ENCODE assay signal across 22 mouse cellular contexts in genomic region chr19:25611876-25612805, GRCm38 (mm10). TPM values are rescaled to one million over a fixed set of nuclear protein-coding genes. Genes with fewer than 3 reads are reported as not detected.
DNase-seq lines count a peak whose midpoint lies in the region; ATAC-seq lines count a peak whose summit lies in the region.
"Had no signal": no experiment of that assay in that cellular context is flagged by ENCODE, and none has a peak within 500 bp of the region (broad histone marks: within the 10 kb centered on the region; RNA-seq: fewer than 3 reads in every experiment).

No protein-coding gene starts in this region.

- 0 out of 2 replicates have a peak overlapping the region, but pooled peaks have one; percentile 11 for H3K4me3 ChIP-seq in heart, embryonic 13.5 days
- no peak overlapping the region for H3K4me3 ChIP-seq in heart, embryonic 10.5 days
- no peak overlapping the region for H3K4me3 ChIP-seq in neural tube, embryonic 15.5 days (replicated peaks)
- H3K4me3 ChIP-seq in forebrain, embryonic 12.5 days (replicated peaks), result peak overlapping the region; percentile 59
- H3K4me3 ChIP-seq in neural tube, embryonic 11.5 days (ENCODE audit: low read depth, low read length), result no peak overlapping the region

- DNase-seq in heart, embryonic 10.5 days (ENCODE audit: low spot score), result no peak
- DNase-seq in neural tube, embryonic 10.5 days (ENCODE audit: extremely low spot score, low spot score), result peak; percentile 55
- peak; percentile 35 for DNase-seq in neural tube, embryonic 11.5 days (ENCODE audit: low spot score)
- DNase-seq in thymus, postnatal 0 days (ENCODE audit: low spot score), result no peak
- no peak for DNase-seq in adrenal gland, adult 8-10 months
- DNase-seq: adrenal gland, postnatal 25 days; cerebellum, adult 11-12 months; cerebellum, postnatal 25 days; gastrocnemius, adult 2 months; heart, adult 11 months; heart, postnatal 4 days; kidney, adult 18-20 months had no signal

- H3K4me1 ChIP-seq in heart, embryonic 13.5 days, result peaks cover 18% of the 10 kb centered on the region
- H3K4me1 ChIP-seq in heart, embryonic 10.5 days, result peaks cover 25% of the 10 kb centered on the region
- peaks cover 13% of the 10 kb centered on the region for H3K4me1 ChIP-seq in neural tube, embryonic 15.5 days
- H3K4me1 ChIP-seq in forebrain, embryonic 12.5 days, result peaks cover 30% of the 10 kb centered on the region
- H3K4me1 ChIP-seq in neural tube, embryonic 11.5 days (ENCODE audit: control insufficient read depth, insufficient read depth, low read length), result peaks cover 11% of the 10 kb centered on the region

- H3K27ac ChIP-seq in heart, embryonic 13.5 days (replicated peaks), result no peak overlapping the region
- H3K27ac ChIP-seq in heart, embryonic 10.5 days, result no peak overlapping the region
- H3K27ac ChIP-seq in neural tube, embryonic 15.5 days (replicated peaks), result no peak overlapping the region
- peak overlapping the region; percentile 71 for H3K27ac ChIP-seq in forebrain, embryonic 12.5 days
- no peak overlapping the region for H3K27ac ChIP-seq in neural tube, embryonic 11.5 days (ENCODE audit: low read depth, low read length)
- H3K27ac ChIP-seq: gastrocnemius, adult 2 months; heart, embryonic 15.5 days; kidney, postnatal 0 days; liver, embryonic 14.5 days; lung, embryonic 15.5 days; stomach, postnatal 0 days had no signal

- peaks cover 99% of the 10 kb centered on the region for H3K27me3 ChIP-seq in heart, embryonic 13.5 days (replicated peaks)
- H3K27me3 ChIP-seq in heart, embryonic 10.5 days (ENCODE audit: insufficient read depth, poor library complexity, severe bottlenecking), result peaks cover 98% of the 10 kb centered on the region
- H3K27me3 ChIP-seq in neural tube, embryonic 15.5 days (replicated peaks), result peaks cover 91% of the 10 kb centered on the region
- peaks cover 92% of the 10 kb centered on the region for H3K27me3 ChIP-seq in forebrain, embryonic 12.5 days
- H3K27me3 ChIP-seq in neural tube, embryonic 11.5 days (ENCODE audit: control insufficient read depth, insufficient read depth, low read length), result peaks cover 98% of the 10 kb centered on the region
- H3K27me3 ChIP-seq: CH12.LX had no signal

- no peak for ATAC-seq in heart, embryonic 13.5 days (ENCODE audit: extremely low read depth, insufficient number of reproducible peaks, low FRiP score, low TSS enrichment)
- ATAC-seq in neural tube, embryonic 15.5 days (ENCODE audit: low FRiP score), result no peak
- ATAC-seq in forebrain, embryonic 12.5 days (ENCODE audit: low FRiP score), result no peak
- no peak for ATAC-seq in neural tube, embryonic 11.5 days (ENCODE audit: insufficient read depth, low FRiP score, low TSS enrichment)

- no peak overlapping the region for H3K4me2 ChIP-seq in heart, embryonic 13.5 days
- no peak overlapping the region for H3K4me2 ChIP-seq in neural tube, embryonic 15.5 days
- H3K4me2 ChIP-seq in forebrain, embryonic 12.5 days, result peak overlapping the region; percentile 59
- no peak overlapping the region for H3K4me2 ChIP-seq in neural tube, embryonic 11.5 days (ENCODE audit: low read depth)

- H3K9me3 ChIP-seq in heart, embryonic 13.5 days, result no peaks in the 10 kb centered on the region
- H3K9me3 ChIP-seq in heart, embryonic 10.5 days, result no peaks in the 10 kb centered on the region
- H3K9me3 ChIP-seq in neural tube, embryonic 15.5 days (replicated peaks), result no peaks in the 10 kb centered on the region
- H3K9me3 ChIP-seq in forebrain, embryonic 12.5 days, result no peaks in the 10 kb centered on the region
- H3K9me3 ChIP-seq in neural tube, embryonic 11.5 days (ENCODE audit: control insufficient read depth, low read length), result no peaks in the 10 kb centered on the region
- H3K9me3 ChIP-seq: heart, embryonic 15.5 days; lung, embryonic 15.5 days had no signal

- H3K36me3 ChIP-seq in heart, embryonic 13.5 days, result no peaks in the 10 kb centered on the region
- no peaks in the 10 kb centered on the region for H3K36me3 ChIP-seq in heart, embryonic 10.5 days
- H3K36me3 ChIP-seq in neural tube, embryonic 15.5 days, result no peaks in the 10 kb centered on the region
- H3K36me3 ChIP-seq in forebrain, embryonic 12.5 days (replicated peaks), result no peaks in the 10 kb centered on the region
- H3K36me3 ChIP-seq in neural tube, embryonic 11.5 days (ENCODE audit: control insufficient read depth, insufficient read depth, low read length), result no peaks in the 10 kb centered on the region
- H3K36me3 ChIP-seq: heart, embryonic 15.5 days; lung, embryonic 15.5 days had no signal

- no peak overlapping the region for H3K9ac ChIP-seq in heart, embryonic 13.5 days
- H3K9ac ChIP-seq in neural tube, embryonic 15.5 days (replicated peaks), result no peak overlapping the region
- peak overlapping the region; percentile 85 for H3K9ac ChIP-seq in forebrain, embryonic 12.5 days
- no peak overlapping the region for H3K9ac ChIP-seq in neural tube, embryonic 11.5 days (ENCODE audit: low read length)
- H3K9ac ChIP-seq: heart, embryonic 15.5 days; liver, embryonic 14.5 days; lung, embryonic 15.5 days had no signal

- 9% methylated on average over 16 of the region's 16 CpGs for WGBS in heart, embryonic 13.5 days
- 3% methylated on average over 16 of the region's 16 CpGs for WGBS in heart, embryonic 10.5 days
- WGBS in neural tube, embryonic 15.5 days, result 2% methylated on average over 16 of the region's 16 CpGs
- 2% methylated on average over 16 of the region's 16 CpGs for WGBS in forebrain, embryonic 12.5 days
- WGBS in neural tube, embryonic 11.5 days, result 2% methylated on average over 16 of the region's 16 CpGs

RNA-seq across cellular contexts. Expression of gene Dmrt3, which starts 2.0 kb away (rescaled TPM):
- polyA plus RNA-seq in heart, embryonic 13.5 days (2015; fragmentation: Nextera tagmentation; extraction: Ambion mirVana), result 0.08 and 0.11 TPM in 2 replicates
- polyA plus RNA-seq in heart, embryonic 10.5 days (2016; fragmentation: Nextera tagmentation; extraction: Ambion mirVana), result not detected in 2 replicates
- 1.8 and 1.9 TPM in 2 replicates for polyA plus RNA-seq in neural tube, embryonic 15.5 days (2015; fragmentation: Nextera tagmentation; extraction: Ambion mirVana)
- 11.8 and 18.9 TPM in 2 replicates for polyA plus RNA-seq in forebrain, embryonic 12.5 days (2016; fragmentation: Nextera tagmentation; extraction: Ambion mirVana)
- polyA plus RNA-seq in neural tube, embryonic 11.5 days (2014; fragmentation: Nextera tagmentation; extraction: Ambion mirVana), result 2.1 and 2.4 TPM in 2 replicates
- 2.0 and 2.3 TPM in 2 replicates for polyA plus RNA-seq in thymus, postnatal 0 days (2015; fragmentation: Nextera tagmentation; extraction: Ambion mirVana)
- not detected for total RNA-seq in adrenal gland, adult 8-10 months (2022)
- total RNA-seq: adrenal gland, postnatal 25 days; CH12.LX; gastrocnemius, adult 2 months; heart, postnatal 4 days; MEL had no signal
- polyA plus RNA-seq: liver, embryonic 14.5 days had no signal

Comparison
In these comparisons a context has a peak if more than half of its experiments do, and no peak if none do; other contexts are left out.
1. H3K4me3 ChIP-seq: peak in heart, embryonic 13.5 days (single experiment) and forebrain, embryonic 12.5 days (single experiment); none in heart, embryonic 10.5 days (single experiment), neural tube, embryonic 15.5 days (single experiment) and neural tube, embryonic 11.5 days (single experiment).
2. DNase-seq: peak in neural tube, embryonic 10.5 days (single experiment) and neural tube, embryonic 11.5 days (single experiment); none in heart, embryonic 10.5 days (single experiment), thymus, postnatal 0 days (single experiment) and adrenal gland, adult 8-10 months (single experiment).